Mouse (Mus musculus) right cerebral cortex, adult 18-20 months (tissue): Measurements from ENCODE around the gene Gm11146.
A peak's percentile ranks its signal among the peaks of the same experiment; 100 is the strongest.

Source experiments
- DNase-seq: peaks from one replicate; pipeline ENCODE4 v3.0.0; 2022; ENCODE audit warnings: mixed read lengths

Gene Gm11146

DNA sequence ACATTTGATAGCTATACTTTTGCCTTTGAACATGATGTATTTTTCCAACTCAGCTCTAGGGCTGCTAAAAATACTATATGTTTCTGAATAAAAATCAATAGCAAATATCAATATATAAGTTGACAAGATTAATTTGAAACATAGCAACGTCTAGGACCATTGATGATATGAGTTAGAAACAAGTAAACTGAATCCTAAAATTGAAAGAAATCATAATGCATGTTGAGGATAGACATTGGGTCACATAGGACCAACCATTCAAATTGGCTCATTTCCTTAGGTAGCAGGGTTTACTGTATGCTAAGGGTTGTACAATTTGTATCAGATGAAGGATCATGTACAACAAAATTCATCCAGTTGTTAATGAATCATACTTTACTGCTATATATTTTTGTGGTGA, at the start of gene Gm11146:
Gm11146 (minus strand) TSS at position 101 of the 400 bp plus-strand sequence.
- DNase-seq: no peak

DNA sequence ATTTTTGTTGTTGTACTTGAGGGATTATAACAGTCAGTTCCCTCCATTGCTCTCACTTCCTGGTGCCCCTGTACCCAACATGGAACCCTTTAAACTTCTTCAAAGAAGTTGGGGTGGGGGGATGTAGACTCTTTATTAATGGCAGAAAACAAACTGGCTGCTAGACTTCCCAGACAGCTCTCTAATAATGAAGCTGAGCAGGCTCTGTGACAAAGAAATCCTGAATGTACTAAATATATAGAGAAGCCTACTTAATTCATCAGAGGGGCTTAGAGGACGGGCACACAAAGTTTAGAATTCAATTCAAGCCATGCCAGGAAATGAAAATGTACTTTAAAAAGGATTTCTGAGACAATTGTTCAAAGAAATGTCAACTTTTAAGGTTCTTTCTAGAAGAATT, 48.7 kb upstream of the Gm11146 start:
- DNase-seq: no peak

DNA sequence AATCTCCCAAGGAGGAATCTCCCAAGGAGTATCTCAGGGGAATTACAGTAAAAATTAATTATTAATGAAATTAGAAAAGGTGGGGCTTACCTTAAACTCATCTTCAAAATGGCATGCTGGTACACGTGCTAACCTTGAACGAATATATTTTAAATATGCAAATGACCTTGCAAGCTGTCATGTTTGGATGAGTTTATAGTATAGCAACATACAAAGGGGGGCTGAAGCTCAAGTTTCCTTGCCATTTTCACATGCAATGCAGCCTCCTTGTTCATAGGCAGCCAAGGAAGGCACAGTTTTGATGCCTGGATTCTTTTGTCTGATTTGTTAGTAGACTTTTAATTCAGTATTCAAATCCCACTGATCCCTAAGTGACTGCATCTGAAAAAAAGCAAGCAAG, 47.1 kb upstream of the Gm11146 start:
- DNase-seq: no peak

DNA sequence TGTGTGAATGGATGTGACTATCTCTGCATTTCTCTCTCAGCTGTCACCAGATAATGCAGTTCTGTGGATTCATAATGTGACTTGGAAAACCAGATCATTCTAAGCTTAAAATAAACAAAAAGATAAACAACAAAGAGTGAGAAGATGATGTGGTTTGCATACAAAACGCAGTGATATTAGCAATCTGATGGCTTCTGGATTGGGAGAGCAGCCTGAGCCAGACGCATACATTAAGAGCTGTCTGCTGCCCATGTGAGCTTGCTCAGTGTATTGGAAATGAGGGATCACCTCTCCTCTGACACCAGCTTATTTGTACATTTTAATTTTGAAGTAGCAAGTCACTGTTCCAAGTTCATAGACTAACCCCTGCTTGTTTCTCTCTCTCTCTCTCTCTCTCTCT, 46.3 kb upstream of the Gm11146 start:
- no peak for DNase-seq

DNA sequence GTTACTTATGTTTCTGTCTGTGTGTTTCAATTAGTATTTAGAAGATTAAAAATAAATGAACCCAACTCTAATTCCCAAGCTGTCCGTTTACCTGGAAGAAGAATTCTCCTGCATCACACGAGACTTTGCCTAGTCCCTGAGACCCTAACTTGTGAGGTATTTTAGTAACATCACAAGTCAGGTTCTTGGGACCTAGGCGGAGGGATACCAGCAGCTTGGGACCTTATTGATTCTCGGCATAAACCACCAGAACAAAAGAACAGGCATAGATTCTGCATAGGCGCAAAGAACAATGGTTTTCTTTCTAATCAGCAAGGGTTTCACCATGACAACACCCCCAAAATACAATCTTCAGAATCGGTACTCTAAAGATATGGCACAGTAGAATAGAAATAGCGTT, 44.3 kb upstream of the Gm11146 start:
- DNase-seq: no peak

DNA sequence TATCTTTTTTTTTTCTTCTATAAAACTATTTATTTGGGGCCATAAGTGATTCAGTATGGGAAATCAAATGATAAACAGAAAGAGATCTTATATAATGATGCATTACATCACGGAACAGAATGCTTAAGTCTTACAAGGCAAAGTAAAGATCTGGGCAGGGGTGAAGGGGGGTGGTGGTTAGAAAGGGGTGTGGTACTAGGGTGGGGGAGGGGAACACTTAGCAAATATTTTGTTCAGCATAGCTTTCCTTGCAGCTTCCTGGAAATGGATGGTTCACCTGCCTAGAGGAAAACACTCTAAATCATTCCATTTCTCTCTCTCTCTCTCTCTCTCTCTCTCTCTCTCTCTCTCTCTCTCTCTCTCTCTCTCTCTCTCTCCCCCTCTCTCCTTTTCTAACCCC, 43.1 kb upstream of the Gm11146 start:
- DNase-seq: no peak

DNA sequence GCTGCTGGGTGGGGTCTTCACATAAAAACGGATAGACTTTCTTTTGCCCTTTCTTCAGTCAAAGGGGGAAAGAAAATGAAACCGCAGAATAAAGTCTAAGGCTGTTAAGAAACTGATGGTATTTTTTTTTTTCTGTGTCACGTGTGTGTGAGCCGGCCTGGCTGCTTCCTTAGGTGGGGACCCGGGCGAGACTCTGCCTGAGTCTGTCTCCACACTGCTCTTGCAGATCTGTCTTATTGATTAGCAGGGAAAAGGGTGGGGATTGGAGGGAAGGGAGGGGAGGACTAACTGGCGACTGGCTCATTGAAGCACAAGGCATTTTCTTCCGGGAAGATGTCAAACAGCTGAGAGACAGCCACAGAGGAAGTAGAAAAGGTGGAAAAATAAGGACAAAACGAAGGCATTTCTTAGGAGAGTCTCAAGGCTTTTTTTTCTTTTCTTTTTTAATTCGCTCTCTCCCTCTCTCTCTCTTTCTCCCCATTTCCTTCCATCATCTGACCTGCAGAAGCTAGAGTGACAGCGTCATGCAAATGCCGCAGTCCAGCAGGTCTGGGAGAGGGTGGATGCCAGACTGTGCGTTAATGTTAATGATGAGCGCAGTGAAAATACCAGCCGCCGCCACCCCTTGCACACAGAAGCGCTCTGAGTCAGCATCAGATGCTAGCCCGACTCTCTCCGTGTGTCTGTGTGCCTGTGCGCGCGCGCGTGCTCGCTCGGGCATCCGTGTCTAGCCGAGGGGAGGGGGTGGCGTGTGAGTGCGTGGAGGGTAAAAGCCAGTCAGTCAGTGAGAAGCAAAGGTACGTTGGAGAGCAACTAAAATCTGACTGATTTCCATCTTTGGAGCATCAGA, 42.2 kb upstream of the Gm11146 start:
- peak; percentile 93 for DNase-seq

DNA sequence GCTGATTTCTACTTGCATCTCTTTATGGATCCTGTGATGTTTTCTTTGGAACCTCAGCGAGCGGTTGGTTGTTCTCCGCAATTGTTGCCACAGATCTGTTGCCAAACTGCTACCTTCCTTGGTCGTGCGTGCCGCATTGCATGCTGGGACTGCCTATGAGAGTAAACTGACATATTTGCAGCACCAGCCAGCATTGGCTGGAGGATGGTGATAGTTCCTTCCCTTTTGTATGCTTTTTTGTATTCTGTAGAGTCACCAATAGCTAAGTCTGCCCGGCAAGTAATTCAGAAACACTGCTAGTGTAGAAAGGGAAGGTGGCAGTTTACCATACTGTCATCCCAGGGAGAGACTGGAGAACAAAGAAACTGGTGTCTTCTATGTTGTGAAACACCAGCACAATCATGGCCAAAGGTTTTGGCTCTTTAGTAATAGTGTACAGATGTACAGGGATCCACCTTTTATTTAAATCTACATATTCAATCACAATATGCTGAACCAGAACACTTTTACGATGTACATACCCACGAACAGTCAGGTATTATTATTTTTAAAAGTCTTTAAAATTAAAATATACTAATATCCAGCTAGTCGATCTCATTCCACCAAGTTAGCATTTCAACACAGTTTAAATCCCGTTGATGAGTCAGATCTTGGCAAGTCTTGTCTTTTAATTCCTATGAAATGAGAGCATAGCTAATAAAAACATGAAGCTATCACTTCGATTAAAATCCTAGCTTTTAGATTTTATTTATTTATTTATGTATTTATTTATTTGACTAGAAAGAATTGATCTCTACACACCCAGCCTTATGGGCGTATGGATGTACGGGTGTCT, 41.4 kb upstream of the Gm11146 start:
- peak; percentile 88 for DNase-seq

DNA sequence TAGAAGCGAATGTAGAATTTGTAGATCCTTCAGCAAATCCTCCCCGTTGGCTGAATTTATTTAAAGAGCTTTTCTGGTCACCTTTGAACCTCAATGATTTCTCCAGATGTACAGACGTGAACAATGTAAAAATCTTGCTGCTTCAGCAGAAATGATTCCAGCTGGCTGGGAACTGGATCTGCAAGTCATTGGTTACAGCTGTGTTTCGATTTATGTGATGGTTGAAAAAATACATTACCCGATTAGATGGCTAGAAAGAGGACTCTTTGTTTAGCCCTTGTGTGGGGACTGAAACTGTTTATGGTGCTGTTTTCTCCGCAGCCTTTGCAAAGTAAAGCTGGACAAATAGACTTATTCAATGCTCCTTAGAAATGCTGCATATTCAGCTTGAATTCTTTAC, 34.6 kb upstream of the Gm11146 start:
- no peak for DNase-seq

DNA sequence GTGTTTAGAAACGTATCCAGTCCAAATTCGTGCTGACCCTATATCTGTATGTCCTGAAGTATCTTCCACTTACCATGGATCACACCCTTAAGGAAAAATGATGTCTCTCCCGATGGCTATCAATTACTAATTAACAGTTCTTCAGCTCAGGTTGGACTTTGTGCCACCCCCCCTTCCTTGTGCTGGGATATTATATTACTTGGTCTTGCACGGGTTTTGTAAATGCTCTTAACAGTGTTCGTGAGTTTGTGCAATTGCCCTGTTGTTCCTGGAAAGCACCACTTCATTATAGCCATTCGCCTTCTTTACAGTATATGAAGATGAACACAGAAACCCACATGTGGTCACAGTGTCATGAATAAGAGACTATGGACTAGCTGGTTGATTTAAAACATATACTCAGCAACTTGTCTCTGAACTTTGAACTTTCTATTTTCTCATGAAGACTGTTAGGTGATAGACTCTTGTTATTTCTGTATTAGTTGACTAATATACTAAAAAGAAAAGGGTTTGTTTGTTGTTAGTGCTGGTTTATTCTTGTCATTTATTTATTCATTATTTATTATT, 30.5 kb upstream of the Gm11146 start:
- DNase-seq: no peak

DNA sequence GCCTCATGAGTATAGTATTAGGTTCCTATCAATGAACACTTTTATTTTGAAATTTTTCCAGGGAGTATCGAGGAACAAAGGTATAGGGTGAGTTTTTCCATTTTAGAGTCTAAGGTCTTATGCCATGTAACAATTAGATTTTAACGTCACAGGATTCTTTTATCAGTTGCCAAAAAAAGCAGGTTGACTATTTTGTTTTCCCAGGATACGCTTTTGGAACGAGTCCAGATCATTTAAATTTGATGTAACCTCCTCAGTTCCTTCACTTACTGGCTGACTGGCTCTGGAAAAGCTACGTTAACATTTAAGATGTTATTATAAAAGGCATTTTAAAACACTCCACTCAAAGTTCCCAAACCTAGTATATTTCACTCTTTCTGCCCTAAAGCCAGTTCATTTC, 20.8 kb upstream of the Gm11146 start:
- no peak for DNase-seq

DNA sequence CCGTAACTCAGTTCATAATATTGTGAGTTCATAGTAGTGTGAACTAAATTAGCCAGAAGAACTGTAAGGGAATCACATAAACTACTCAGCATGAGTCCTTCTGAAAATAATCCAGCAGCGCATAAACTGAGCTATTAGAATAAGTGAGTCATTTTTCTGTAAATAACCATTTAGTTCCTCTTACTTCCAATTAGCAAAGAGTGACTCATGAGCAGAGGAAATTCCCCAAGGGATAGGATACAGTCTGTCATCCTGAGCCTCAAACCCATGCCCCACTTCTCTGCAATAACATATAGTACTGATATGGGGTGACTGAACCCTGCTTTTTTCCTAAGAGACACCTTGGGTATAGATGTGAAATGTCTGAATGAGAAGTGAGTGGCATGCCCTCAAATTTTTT, 687 bp upstream of the Gm11146 start:
- DNase-seq: no peak

DNA sequence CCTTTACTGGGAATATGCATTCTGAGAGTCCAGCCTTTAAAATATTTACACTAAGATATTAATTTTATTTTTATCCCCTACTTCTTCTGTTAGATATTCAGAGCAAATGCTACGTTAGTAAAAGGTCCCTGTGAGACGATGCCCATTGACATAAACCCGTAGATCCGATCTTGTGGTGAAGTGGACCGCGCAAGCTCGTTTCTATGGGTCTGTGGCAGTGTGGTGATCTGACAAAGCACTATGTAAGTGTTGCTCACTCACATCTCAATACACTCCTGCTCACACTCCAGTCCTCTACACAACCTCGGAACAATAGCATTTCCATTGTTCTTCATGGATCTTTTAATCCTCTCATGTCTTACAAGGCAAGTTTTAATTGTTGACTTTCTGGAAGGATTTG, 3.1 kb downstream of the Gm11146 start:
- no peak for DNase-seq

DNA sequence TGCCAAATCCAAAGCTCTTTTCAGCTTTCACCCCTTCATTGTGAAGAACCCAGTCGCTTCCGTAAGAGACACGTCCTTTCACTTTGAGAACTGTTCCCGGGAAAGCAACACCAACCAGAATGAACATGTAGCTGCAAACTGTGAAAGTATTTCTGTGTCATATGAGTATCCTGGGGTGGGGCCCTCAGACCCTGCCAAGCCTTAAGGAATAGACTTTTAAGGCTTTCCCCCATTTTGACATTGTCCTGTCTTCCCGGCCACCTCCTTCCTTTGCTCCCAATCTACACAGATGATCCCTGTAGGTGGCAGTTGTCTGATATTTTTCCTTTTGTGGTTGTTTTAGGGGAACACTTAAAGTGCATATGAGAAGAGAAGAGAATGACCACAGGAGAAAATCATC, 5.3 kb downstream of the Gm11146 start:
- DNase-seq: peak; percentile 15

DNA sequence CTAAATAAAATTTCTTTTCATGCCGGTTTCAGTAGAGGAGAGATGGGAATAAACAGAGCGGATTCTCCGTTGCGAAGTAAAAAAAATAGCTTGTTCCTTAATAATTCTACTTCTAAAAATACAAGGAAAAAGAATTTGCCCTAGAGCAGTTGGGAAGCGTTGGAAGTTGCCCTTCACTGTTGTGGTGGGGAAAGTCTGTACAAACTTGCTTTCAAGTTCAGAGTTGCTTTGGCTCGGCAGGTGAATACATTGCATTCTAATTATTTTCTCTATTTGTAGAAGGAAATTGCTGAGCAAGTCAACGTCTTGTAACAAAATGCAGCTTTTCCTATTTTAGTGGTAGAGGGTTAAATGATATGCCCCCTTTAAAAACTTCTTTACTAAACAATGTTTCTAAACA, 6.2 kb downstream of the Gm11146 start:
- no peak for DNase-seq

DNA sequence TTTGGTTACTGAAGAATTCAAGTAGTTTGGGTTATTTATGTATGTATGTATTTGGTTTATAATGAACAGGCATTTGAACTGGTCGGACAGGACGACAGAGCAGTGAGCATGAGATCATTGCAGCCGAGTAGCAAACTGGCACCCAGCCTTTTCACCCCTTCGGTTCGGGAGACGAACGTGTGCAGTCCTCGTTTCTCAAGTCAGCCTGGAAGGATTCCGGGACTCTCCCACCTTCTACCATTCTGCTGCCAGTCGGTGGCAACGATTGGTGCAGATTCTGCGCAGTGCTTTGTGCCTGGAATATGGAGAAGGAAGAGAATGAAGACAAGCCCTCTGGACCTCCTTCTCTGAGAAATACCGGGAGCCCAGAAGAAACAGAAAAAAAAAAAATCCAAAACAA, 7.3 kb downstream of the Gm11146 start:
- peak; percentile 85 for DNase-seq

DNA sequence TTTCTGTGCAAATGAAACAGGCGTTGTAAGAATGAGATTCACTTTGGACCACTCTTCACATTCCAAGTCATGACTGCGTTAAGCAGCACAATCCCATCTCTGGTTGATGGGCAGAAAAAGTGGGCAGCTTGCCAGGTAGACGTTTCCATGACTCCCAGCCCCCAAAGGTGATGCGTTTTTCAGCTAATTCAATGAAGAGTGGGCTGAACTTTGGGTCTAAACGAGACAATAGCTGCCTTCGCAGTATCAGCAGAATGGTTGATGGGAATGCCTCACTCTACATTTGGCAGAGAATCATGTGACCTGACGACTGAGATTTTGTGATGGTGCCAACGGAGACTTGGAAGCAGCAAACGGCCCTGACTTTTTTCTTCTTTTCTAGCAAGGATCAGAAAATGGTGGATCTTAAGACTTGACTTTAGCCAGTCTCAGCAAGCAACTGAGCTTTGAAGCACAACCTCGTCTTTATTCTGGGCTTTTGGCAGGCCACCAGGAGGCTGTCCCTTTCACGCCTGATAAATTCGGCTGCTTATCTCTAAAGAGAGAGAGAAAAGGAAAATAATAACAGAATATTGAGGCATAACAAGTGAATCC, 8.0 kb downstream of the Gm11146 start:
- peak; percentile 64 for DNase-seq

DNA sequence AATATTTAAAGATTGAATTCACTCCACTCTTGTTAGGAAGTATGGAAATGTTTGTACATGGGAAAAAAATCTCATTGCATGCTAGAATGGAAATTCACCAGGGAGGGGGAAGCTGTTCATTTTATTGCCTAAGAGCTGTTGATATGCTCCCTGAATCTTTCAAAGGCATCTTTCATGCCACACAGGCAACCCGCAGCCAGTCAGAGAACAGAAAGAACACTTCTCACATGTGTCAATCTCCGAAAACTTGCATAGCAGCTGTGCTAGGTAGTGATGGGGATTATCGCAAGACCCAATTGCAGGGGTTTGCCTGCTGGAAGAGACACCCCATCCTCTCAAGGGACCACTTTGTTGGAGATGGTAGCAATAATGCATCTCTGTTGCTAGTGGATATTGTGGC, 8.9 kb downstream of the Gm11146 start:
- DNase-seq: peak; percentile 25

DNA sequence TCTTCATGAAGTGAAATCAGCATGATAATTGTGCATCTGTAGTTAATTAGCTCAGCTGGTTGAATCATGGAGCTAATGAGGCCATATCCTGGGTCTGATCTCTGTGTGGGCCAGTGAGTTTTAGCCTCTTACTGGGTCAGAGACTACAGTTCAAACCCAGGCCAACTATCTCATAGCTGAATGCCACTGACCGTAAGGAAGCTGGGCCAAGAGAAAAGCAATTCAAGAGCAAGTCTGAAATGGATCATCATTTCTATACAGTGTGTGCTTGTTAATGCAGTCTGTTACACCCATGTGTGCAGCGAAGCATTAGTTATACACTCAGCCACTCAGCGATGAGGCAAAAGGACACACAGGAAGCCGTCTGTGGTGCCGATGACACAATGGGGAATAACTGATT, 28.9 kb downstream of the Gm11146 start:
- no peak for DNase-seq

DNA sequence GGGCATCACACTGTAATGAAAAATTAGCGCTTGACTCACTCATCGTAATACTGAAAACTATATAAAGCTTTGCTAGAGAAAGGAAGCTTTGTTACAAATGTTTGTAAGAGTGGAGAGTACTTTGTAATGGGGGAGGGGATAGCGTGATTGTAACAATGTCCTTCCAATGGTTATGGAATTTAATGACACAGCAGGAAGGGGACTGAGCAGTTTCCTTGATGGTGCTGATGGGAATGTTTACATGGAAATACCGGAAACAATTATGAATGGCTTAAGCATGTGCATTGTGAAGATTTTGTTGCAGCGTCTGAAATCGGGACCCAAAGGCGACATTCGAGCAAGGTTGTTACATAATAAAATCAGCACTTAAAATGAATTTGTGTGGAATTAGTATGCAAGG, 32.4 kb downstream of the Gm11146 start:
- DNase-seq: no peak

DNA sequence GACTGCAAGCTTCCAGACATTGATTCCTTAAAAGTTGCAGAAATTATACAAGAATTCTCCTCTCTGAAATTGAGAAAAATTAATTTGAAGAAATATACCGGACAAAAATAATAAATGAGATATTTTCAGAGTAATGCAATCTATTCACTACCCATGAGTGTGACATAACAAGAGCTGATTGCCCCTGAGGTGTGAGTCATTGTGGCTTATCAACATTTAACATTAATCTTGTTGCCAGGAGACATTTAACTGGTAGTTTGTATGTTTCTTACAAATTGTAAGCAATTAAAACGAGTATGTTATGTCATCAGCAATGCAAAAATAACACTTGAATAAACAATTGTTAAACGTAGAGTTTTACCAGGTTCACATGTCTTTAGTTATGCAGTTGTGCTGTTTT, 33.5 kb downstream of the Gm11146 start:
- DNase-seq: no peak

DNA sequence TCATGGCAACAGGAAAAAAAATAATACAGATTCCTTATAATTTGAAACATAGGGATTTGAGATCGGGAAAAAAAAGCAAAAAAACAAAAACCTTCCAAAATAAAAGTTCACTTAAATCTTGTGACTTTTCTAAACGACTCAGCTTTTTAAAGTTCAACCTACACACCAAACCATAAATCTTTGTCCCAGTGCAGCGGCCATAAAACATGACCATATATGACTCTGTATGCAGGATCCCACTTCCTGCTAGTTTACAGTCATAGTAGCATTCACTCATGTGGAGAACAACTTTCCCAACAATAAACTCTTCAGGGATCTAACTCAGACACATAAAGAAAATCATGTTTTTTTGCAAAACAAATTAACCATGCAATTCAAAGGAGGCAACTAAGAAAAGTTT, 39.0 kb downstream of the Gm11146 start:
- DNase-seq: no peak

DNA sequence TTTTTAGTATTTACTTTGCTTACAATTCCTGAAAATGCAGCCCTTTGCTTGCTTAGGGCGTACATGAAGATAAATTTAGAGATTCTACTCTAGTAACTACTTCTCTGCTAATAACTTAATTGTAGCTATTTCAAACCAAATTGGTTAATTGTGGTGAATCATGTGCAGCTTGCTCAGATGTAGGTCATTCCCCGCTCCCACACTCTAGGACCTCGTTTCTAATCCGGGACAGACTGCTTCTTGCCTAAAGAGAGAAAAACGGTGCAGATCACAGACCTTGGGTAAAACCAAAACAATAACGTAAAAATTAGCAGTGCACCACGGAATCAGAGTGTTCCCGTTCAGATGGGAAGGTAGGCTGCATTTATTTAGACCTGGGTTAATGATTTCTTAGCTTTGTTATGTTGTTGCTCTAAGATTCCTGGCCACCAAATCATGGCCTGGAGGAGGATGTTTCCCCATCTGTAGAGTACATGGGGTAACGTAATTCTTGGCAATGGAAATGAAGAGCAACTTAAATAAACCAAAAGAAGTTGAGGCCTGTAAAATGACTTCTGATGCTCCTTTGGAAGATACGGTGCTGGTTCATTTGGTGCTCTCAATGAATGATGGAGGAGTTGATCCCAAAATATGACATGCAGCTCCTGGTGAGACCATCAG, 45.3 kb downstream of the Gm11146 start:
- peak; percentile 9 for DNase-seq
